Mouse (Mus musculus) heart, embryonic 14.5 days (tissue): ENCODE results near the gene Pm20d1. TPM values are rescaled to one million over a fixed set of nuclear protein-coding genes. Genes with fewer than 3 reads are reported as not detected.
"Not testable (repeated sequence)": the region's sequence is repeated elsewhere in the genome, so short reads cannot be mapped to it uniquely, and the experiment has no call there.

Source experiments
- ATAC-seq: fragments of 200-750 bp; cut with Nextera tagmentation; 2 replicates; pipeline ENCODE4 v1.8.0; 2017; ENCODE audit warnings: low read depth, moderate TSS enrichment; ENCODE audit not compliant: insufficient number of reproducible peaks, insufficient read depth, low FRiP score
- H3K27ac ChIP-seq, 2 experiments: fragments of 200-500 bp in 1 of 2; fragments of 300-500 bp in 1 of 2; sonication (generic) in 1 of 2; replicated peaks in 1 of 2; 2 replicates each; pipeline ENCODE4 v1.5.1; 2012 to 2014; ENCODE audit warnings: low read depth in 2 of 2, low read length in 2 of 2, control low read depth in 1 of 2, mild to moderate bottlenecking in 1 of 2, mixed read lengths in 1 of 2; ENCODE audit not compliant: control insufficient read depth in 1 of 2, insufficient read depth in 1 of 2
- H3K27me3 ChIP-seq: fragments of 300-500 bp; sonication (generic); 2 replicates; pipeline ENCODE4 v1.6.1; 2014; ENCODE audit warnings: mild to moderate bottlenecking, low read length, control low read depth; ENCODE audit not compliant: control insufficient read depth, insufficient read depth
- H3K36me3 ChIP-seq: fragments of 300-500 bp; sonication (generic); 2 replicates; pipeline ENCODE4 v1.6.1; 2014; ENCODE audit warnings: mild to moderate bottlenecking, control low read depth, low read length, mixed read lengths; ENCODE audit not compliant: control insufficient read depth, insufficient read depth
- H3K4me1 ChIP-seq, 2 experiments: fragments of 200-500 bp in 1 of 2; fragments of 300-500 bp in 1 of 2; sonication (generic) in 1 of 2; 2 replicates each; pipeline ENCODE4 v1.6.1; 2012 to 2014; ENCODE audit warnings: low read length in 2 of 2, control low read depth in 1 of 2, mixed read lengths in 1 of 2; ENCODE audit not compliant: control insufficient read depth in 2 of 2, insufficient read depth in 2 of 2
- H3K4me2 ChIP-seq: fragments of 300-500 bp; sonication (generic); 2 replicates; pipeline ENCODE4 v1.6.1; 2014; ENCODE audit warnings: mild to moderate bottlenecking, low read length
- H3K4me3 ChIP-seq, 2 experiments: fragments of 200-500 bp in 1 of 2; fragments of 300-500 bp in 1 of 2; sonication (generic) in 1 of 2; 2 replicates each; pipeline ENCODE4 v1.5.1; 2012 to 2014; ENCODE audit warnings: low read length in 2 of 2, mild to moderate bottlenecking in 2 of 2, control low read depth in 1 of 2, low read depth in 1 of 2, moderate library complexity in 1 of 2; ENCODE audit not compliant: control insufficient read depth in 1 of 2, insufficient read depth in 1 of 2
- H3K9ac ChIP-seq: fragments of 300-500 bp; sonication (generic); 2 replicates; pipeline ENCODE4 v1.6.1; 2014; ENCODE audit warnings: mild to moderate bottlenecking, low read length
- H3K9me3 ChIP-seq: fragments of 300-500 bp; sonication (generic); 2 replicates; pipeline ENCODE4 v1.6.1; 2016; ENCODE audit warnings: low read length, control low read depth; ENCODE audit not compliant: control insufficient read depth
- WGBS: fragments of 180-500 bp; shearing (Covaris S2); extraction: QIAGEN DNeasy Blood & Tissue Kit; methylation state at CpG from one replicate; pipeline ENCODE4 v1.1.7; 2014; 5-methylcytosine and 5-hydroxymethylcytosine counted together
- polyA plus RNA-seq: library from polyadenylated mRNA; unstranded; fragments of >200 nt; fragmentation: Nextera tagmentation; extraction: Ambion mirVana; gene quantifications from 2 replicates; pipeline ENCODE4 v1.2.1, GENCODE M21; 2014

Gene Pm20d1
- polyA plus RNA-seq, 1 experiment from 2014 or later, result 2.1 TPM

- H3K4me2 ChIP-seq, result no peak overlapping the region
- WGBS, result 39% methylated on average over 9 of the region's 9 CpGs
- peaks cover 3% of the 10 kb centered on the region in 2 experiments; a peak in 2 of 4 replicates for H3K4me1 ChIP-seq
- no peak overlapping the region for H3K4me3 ChIP-seq
- no peak overlapping the region for H3K9ac ChIP-seq
- H3K27ac ChIP-seq, result no peak overlapping the region
- no peaks in the 10 kb centered on the region for H3K36me3 ChIP-seq
- H3K27me3 ChIP-seq, result no peaks in the 10 kb centered on the region
- ATAC-seq, result no peak
- no peaks in the 10 kb centered on the region for H3K9me3 ChIP-seq
Measured at GRCm38 (mm10) chr1:131812006-131812405, 14.8 kb downstream of the Pm20d1 start.

- H3K4me2 ChIP-seq, result no peak overlapping the region
- H3K27ac ChIP-seq, result no peak overlapping the region
- no peak overlapping the region for H3K9ac ChIP-seq
- H3K4me3 ChIP-seq, result no peak overlapping the region
- no peak for ATAC-seq
- H3K9me3 ChIP-seq, result no peaks in the 10 kb centered on the region
- H3K36me3 ChIP-seq, result no peaks in the 10 kb centered on the region
- no peaks in the 10 kb centered on the region for H3K27me3 ChIP-seq
- WGBS, result 91% methylated on average over 9 of the region's 9 CpGs
- peaks cover 3% of the 10 kb centered on the region in 2 experiments; a peak in 2 of 4 replicates for H3K4me1 ChIP-seq
Measured at GRCm38 (mm10) chr1:131812631-131813295, 15.6 kb downstream of the Pm20d1 start.

GRCm38 (mm10) chr1:131813731-131814130 is 16.6 kb downstream of the Pm20d1 start:
- Histone ChIP-seq H3K9me3 (no peaks in the 10 kb centered on the region), H3K4me3 (no peak overlapping the region), H3K36me3 (no peaks in the 10 kb centered on the region), H3K9ac (no peak overlapping the region), H3K27me3 (no peaks in the 10 kb centered on the region), H3K27ac (no peak overlapping the region), H3K4me1 (peaks cover 3% of the 10 kb centered on the region in 2 experiments; a peak in 2 of 4 replicates), H3K4me2 (no peak overlapping the region)
- 87% methylated on average over 4 of the region's 4 CpGs for WGBS
- no peak for ATAC-seq

GRCm38 (mm10) chr1:131814191-131814590 is 17.0 kb downstream of the Pm20d1 start:
- Histone ChIP-seq H3K9ac (no peak overlapping the region), H3K27me3 (no peaks in the 10 kb centered on the region), H3K36me3 (no peaks in the 10 kb centered on the region), H3K4me1 (peaks cover 3% of the 10 kb centered on the region in 2 experiments; a peak in 2 of 4 replicates), H3K4me3 (no peak overlapping the region), H3K4me2 (no peak overlapping the region), H3K9me3 (no peaks in the 10 kb centered on the region), H3K27ac (no peak overlapping the region)
- ATAC-seq, result no peak
- 81% methylated on average over 3 of the region's 3 CpGs for WGBS

GRCm38 (mm10) chr1:131816886-131817285 is 19.7 kb downstream of the Pm20d1 start:
- Histone ChIP-seq H3K36me3 (no peaks in the 10 kb centered on the region), H3K27ac (no peak overlapping the region), H3K27me3 (no peaks in the 10 kb centered on the region), H3K9ac (no peak overlapping the region), H3K4me3 (no peak overlapping the region), H3K9me3 (no peaks in the 10 kb centered on the region), H3K4me1 (peaks cover 2 to 3% of the 10 kb centered on the region in 2 experiments; a peak in 2 of 4 replicates), H3K4me2 (no peak overlapping the region)
- whole genome bisulfite sequencing, result 72% methylated on average over 6 of the region's 6 CpGs
- ATAC-seq, result no peak

GRCm38 (mm10) chr1:131820353-131820752 is 23.2 kb downstream of the Pm20d1 start:
- ATAC-seq, H3K27ac ChIP-seq, H3K4me1 ChIP-seq, H3K4me2 ChIP-seq, H3K4me3 ChIP-seq, H3K27me3 ChIP-seq, H3K9ac ChIP-seq, H3K9me3 ChIP-seq, H3K36me3 ChIP-seq: not testable (repeated sequence)
- WGBS, result 67% methylated on average over 8 of the region's 9 CpGs

GRCm38 (mm10) chr1:131820887-131821328 is 23.7 kb downstream of the Pm20d1 start:
- no peaks in the 10 kb centered on the region for H3K9me3 ChIP-seq
- H3K4me2 ChIP-seq, result no peak overlapping the region
- H3K27ac ChIP-seq, result no peak overlapping the region
- no peaks in the 10 kb centered on the region for H3K36me3 ChIP-seq
- no peak for ATAC-seq
- no peak overlapping the region for H3K9ac ChIP-seq
- 83% methylated on average over 10 of the region's 10 CpGs for WGBS
- H3K4me3 ChIP-seq, result no peak overlapping the region
- no peaks in the 10 kb centered on the region for H3K4me1 ChIP-seq
- no peaks in the 10 kb centered on the region for H3K27me3 ChIP-seq

GRCm38 (mm10) chr1:131822292-131822691 is 25.1 kb downstream of the Pm20d1 start:
- 79% methylated on average over 8 of the region's 8 CpGs for WGBS
- H3K27me3 ChIP-seq, result no peaks in the 10 kb centered on the region
- no peak overlapping the region for H3K4me3 ChIP-seq
- no peak overlapping the region for H3K9ac ChIP-seq
- H3K4me2 ChIP-seq, result no peak overlapping the region
- H3K4me1 ChIP-seq, result peaks cover 2 to 4% of the 10 kb centered on the region in 2 experiments; a peak in 2 of 4 replicates
- no peaks in the 10 kb centered on the region for H3K36me3 ChIP-seq
- ATAC-seq, result no peak
- no peak overlapping the region for H3K27ac ChIP-seq
- H3K9me3 ChIP-seq, result no peaks in the 10 kb centered on the region
